Mouse (Mus musculus) hindbrain, embryonic 14.5 days (tissue): ENCODE results near the gene Faim2. TPM values are rescaled to one million over a fixed set of nuclear protein-coding genes. Genes with fewer than 3 reads are reported as not detected.

Source experiments
- ATAC-seq: fragments of 200-750 bp; cut with Nextera tagmentation; 2 replicates; pipeline ENCODE4 v1.8.0; 2017; ENCODE audit warnings: moderate number of reproducible peaks, mild to moderate bottlenecking, moderate TSS enrichment, moderate library complexity; ENCODE audit not compliant: low FRiP score
- DNase-seq: peaks from one replicate; pipeline ENCODE4 v3.0.0-alpha.2; 2015; ENCODE audit warnings: low spot score
- H3K27ac ChIP-seq: fragments of 300-500 bp; sonication (generic); 2 replicates; pipeline ENCODE4 v1.5.1; 2014; ENCODE audit warnings: mild to moderate bottlenecking, moderate library complexity
- H3K27me3 ChIP-seq: fragments of 300-500 bp; sonication (generic); 2 replicates; pipeline ENCODE4 v1.6.1; 2014; ENCODE audit warnings: mild to moderate bottlenecking, low read length, mixed read lengths; ENCODE audit not compliant: control insufficient read depth, insufficient read depth
- H3K36me3 ChIP-seq: fragments of 300-500 bp; sonication (generic); replicated peaks from 2 replicates; pipeline ENCODE4 v1.6.1; 2014; ENCODE audit not compliant: control insufficient read depth, insufficient read depth
- H3K4me1 ChIP-seq: fragments of 300-500 bp; sonication (generic); replicated peaks from 2 replicates; pipeline ENCODE4 v1.6.1; 2014; ENCODE audit warnings: antibody characterized with exemption, low read length, mixed read lengths; ENCODE audit not compliant: control insufficient read depth, insufficient read depth
- H3K4me2 ChIP-seq: fragments of 300-500 bp; sonication (generic); replicated peaks from 2 replicates; pipeline ENCODE4 v1.6.1; 2014; ENCODE audit warnings: mild to moderate bottlenecking, moderate library complexity
- H3K4me3 ChIP-seq: fragments of 300-500 bp; sonication (generic); replicated peaks from 2 replicates; pipeline ENCODE4 v1.5.1; 2014; ENCODE audit warnings: mild to moderate bottlenecking, low read length
- H3K9ac ChIP-seq: fragments of 300-500 bp; sonication (generic); 2 replicates; pipeline ENCODE4 v1.6.1; 2014
- H3K9me3 ChIP-seq: fragments of 300-500 bp; sonication (generic); 2 replicates; pipeline ENCODE4 v1.6.1; 2016; ENCODE audit warnings: low read length; ENCODE audit not compliant: control insufficient read depth
- WGBS: fragments of 180-500 bp; shearing (Covaris S2); extraction: QIAGEN DNeasy Blood & Tissue Kit; methylation state at CpG from one replicate; pipeline ENCODE4 v1.1.7; 2014; 5-methylcytosine and 5-hydroxymethylcytosine counted together
- polyA plus RNA-seq: library from polyadenylated mRNA; unstranded; fragments of >200 nt; fragmentation: Nextera tagmentation; extraction: Ambion mirVana; gene quantifications from 2 replicates; pipeline ENCODE4 v1.2.1, GENCODE M21; 2014

Gene Faim2
- polyA plus RNA-seq, 1 experiment from 2014 or later = 32.0 TPM

DNA sequence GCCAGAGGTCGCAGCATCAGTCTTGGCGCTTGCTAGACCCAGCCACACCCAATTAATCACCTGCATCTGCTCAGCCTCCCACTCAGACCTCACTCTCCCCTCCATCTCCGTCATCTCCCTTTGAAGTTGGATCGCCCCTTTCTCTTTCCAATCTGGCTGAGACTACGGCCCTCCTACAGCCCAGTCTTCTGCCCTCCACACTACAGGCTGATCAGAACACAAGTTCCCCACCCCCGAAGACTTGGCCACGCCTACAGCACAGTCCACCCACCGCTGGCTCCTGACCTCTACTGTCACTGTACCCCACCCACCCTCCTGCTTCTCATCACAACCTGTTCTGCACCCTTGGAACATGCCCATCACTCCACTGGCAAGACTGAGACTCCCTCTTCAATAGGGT is 11.2 kb downstream of the Faim2 start:
- H3K9me3 ChIP-seq = no peaks in the 10 kb centered on the region
- no peaks in the 10 kb centered on the region for H3K4me1 ChIP-seq
- no peak overlapping the region for H3K4me2 ChIP-seq
- no peak overlapping the region for H3K4me3 ChIP-seq
- no peak overlapping the region for H3K9ac ChIP-seq
- H3K27ac ChIP-seq = no peak overlapping the region
- ATAC-seq = no peak
- H3K36me3 ChIP-seq = no peaks in the 10 kb centered on the region
- WGBS = 73% methylated on average over 8 of the region's 8 CpGs
- no peaks in the 10 kb centered on the region for H3K27me3 ChIP-seq
- DNase-seq = no peak

DNA sequence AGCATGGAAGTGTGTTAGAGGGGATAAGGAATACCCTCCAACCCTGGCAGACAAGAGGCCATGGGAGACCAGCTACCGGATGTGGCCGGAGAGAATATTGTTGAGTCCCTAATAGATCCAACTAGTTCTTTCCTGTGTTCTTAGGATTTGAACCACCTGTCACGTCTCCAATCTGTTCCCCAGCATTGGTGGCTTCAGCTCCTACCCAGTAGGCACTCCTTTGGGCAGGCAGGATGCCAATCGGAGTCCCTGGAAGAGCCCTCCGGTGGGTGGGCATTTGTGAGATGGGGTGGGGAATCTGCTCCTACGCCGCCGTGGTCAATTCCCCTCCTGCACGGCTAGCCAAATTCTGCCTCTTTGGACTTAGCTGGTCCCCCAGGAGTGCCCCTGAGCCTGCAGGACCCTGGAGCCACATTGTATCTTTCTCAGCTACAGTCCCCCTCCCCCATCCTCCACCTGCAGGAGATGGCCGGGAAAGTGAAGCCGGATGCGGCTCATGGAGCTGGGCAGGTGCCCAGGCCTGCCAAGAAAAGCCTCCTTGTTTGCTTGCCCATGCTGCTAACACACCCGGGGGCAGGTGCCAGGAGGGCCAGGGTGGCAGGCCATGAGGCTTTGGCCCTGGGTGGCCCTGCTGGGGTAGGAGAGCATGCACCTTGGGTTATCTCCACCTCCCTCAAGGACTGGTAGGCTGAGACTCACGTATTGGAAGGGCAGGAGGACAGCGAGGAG is 16.0 kb downstream of the Faim2 start:
- H3K4me2 ChIP-seq = no peak overlapping the region
- 84% methylated on average over 15 of the region's 15 CpGs for WGBS
- no peak for ATAC-seq

DNA sequence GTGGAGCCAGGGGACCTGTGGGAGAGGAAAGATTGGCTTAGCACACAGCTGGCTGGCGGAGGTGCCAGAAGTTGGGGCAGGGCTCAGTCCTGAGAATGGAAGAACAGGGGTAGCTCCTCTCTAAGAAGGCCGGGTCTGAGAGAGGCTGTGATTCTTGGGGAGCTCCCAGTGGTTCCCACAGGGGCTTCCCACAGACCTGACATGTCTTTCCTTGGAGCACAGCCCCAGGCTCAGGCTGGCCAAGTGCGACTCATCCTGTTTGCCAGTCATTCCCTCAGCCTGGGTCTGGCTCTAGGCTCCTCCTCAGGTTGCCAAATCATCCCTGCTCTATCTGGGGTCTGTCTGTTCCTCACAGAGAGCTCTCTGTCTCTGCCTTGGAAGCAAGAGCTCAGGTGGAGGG is 17.3 kb downstream of the Faim2 start:
- no peaks in the 10 kb centered on the region for H3K36me3 ChIP-seq

More for the DNA sequence above, 16.0 kb downstream of the Faim2 start:
- H3K4me3 ChIP-seq = no peak overlapping the region
- H3K9me3 ChIP-seq = no peaks in the 10 kb centered on the region
- no peak for DNase-seq
- no peaks in the 10 kb centered on the region for H3K27me3 ChIP-seq
- H3K27ac ChIP-seq = no peak overlapping the region
- no peaks in the 10 kb centered on the region for H3K36me3 ChIP-seq
- no peaks in the 10 kb centered on the region for H3K4me1 ChIP-seq
- H3K9ac ChIP-seq = no peak overlapping the region

DNA sequence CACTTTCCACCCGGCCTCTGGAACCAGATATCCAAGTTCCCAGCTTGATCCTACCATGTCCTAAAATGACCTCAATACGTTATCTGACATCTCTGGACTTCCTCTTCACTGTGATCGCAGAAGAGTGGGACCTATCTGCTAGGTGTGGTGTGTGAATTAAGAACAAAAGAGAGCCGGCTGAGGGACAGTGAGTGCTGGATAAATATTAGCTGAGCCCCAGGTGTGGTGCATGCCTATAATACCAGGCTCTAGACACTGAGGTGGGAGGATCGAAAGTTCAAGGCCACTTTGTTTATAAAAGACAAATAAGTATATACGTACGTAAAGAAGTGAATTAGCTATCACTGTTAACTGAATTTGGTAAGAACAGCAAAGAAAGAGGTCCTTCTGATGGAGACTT is 18.1 kb downstream of the Faim2 start:
- Histone ChIP-seq H3K27ac (no peak overlapping the region), H3K4me1 (no peaks in the 10 kb centered on the region), H3K27me3 (no peaks in the 10 kb centered on the region), H3K36me3 (no peaks in the 10 kb centered on the region), H3K9ac (no peak overlapping the region), H3K9me3 (no peaks in the 10 kb centered on the region), H3K4me2 (no peak overlapping the region), H3K4me3 (no peak overlapping the region)
- 91% methylated on average over 7 of the region's 7 CpGs for WGBS
- DNase-seq (no peak), ATAC-seq (no peak)

More for the DNA sequence above, 17.3 kb downstream of the Faim2 start:
- DNase-seq (no peak), ATAC-seq (no peak)
- Histone ChIP-seq H3K4me2 (no peak overlapping the region), H3K9me3 (no peaks in the 10 kb centered on the region), H3K27me3 (no peaks in the 10 kb centered on the region), H3K9ac (no peak overlapping the region), H3K4me1 (no peaks in the 10 kb centered on the region), H3K4me3 (no peak overlapping the region), H3K27ac (no peak overlapping the region)
- 79% methylated on average over 3 of the region's 3 CpGs for WGBS

DNA sequence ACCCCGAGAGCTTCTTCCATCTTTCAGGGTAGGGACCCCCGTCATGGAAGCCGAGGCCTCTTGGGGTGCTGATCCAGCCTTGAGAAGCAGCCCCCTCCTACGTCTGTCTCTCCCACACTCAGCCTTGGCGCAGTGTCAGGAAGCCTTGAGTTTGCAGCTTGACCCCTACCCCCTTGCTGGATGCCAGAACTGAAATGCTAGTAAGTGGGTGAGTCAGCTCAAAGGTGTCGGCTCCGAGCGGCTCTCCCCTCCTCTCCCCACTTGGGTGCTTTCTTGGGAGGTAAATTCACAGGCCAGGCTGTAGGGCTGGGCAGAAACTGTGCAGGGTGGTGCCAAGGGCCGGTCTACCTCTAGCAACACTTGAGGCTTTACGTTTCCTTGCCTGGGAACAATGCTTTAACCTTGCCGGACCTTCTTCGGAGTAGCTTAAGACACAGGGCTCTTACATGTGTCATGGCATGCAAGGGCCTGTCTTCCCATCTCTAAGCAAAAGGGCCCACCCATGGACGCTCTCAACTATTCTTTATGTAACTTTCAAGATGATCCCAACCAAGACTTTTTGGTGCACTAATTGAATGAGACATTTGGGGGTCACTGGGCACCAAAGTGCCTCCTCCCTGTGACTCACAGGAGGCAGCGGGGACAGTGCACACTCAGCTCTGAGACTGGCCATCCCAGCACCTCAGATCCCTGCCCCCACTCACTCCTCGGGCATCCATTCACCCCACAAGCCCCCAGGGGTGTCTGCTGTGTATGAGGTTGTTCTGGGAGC is 22.5 kb downstream of the Faim2 start:
- H3K27ac ChIP-seq = no peak overlapping the region
- ATAC-seq (no peak), DNase-seq (no peak)
- H3K4me2 ChIP-seq = no peak overlapping the region
- H3K4me3 ChIP-seq = no peak overlapping the region
- H3K36me3 ChIP-seq = no peaks in the 10 kb centered on the region
- 83% methylated on average over 15 of the region's 15 CpGs for WGBS
- H3K9me3 ChIP-seq = no peaks in the 10 kb centered on the region
- no peak overlapping the region for H3K9ac ChIP-seq
- H3K27me3 ChIP-seq = no peaks in the 10 kb centered on the region
- H3K4me1 ChIP-seq = peaks cover 13% of the 10 kb centered on the region; the same call in 1 of the 2 replicates

DNA sequence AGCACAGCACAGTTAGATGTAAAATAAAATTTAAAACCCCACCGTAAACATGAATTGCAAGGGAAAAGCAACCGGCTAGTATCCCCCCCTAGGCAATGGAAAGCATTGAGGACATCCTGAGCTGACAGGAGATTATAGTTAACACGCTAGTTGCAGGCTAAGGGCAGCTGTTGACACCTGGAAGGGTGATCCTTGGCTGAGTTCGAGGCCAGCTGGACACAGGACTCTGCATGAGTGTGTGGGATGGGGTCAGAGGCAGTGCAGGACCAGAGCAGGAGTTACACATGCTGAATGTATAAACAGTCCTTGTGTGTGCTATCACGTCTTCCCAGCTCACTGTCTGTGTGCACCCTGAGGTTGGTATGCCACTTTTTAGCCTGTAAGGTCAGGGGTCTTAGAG is 24.7 kb downstream of the Faim2 start:
- H3K27me3 ChIP-seq = no peaks in the 10 kb centered on the region
- DNase-seq (no peak), ATAC-seq (no peak)
- WGBS = 77% methylated on average over 5 of the region's 5 CpGs
- no peak overlapping the region for H3K9ac ChIP-seq
- H3K4me1 ChIP-seq = peaks cover 13% of the 10 kb centered on the region; the same call in 1 of the 2 replicates
- no peak overlapping the region for H3K4me2 ChIP-seq
- H3K36me3 ChIP-seq = no peaks in the 10 kb centered on the region
- H3K27ac ChIP-seq = no peak overlapping the region
- no peaks in the 10 kb centered on the region for H3K9me3 ChIP-seq
- no peak overlapping the region for H3K4me3 ChIP-seq

DNA sequence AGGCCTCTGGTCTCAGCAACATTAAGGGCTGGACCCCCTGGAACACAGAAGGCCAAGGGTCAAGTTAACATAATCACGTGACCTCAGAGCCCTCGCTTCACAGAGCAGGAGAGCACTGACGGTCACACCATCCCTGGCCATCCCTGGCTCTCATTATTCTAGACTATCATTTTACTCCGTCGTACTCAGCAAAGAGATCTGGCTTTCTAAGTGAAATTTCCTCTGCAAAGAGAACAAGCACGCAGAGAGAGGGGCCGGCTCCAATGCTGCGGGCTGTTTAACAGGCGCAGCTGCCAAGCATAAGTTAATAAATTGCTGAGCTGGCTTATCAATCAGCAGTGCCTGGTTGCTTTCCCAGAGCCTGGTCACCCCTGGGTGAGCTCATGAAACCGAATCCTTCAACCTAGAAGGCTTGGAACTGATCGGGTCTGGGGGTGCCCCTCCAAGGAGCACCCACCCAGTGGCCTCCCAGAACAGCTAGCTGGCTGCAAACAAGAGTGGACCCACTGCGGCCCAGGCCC is 25.6 kb downstream of the Faim2 start:
- ATAC-seq (peak; percentile 31; the same call in 1 of the 2 replicates), DNase-seq (peak; percentile 50)
- H3K9ac ChIP-seq = 0 out of 2 replicates have a peak overlapping the region, but pooled peaks have one; percentile 3
- no peaks in the 10 kb centered on the region for H3K9me3 ChIP-seq
- WGBS = 26% methylated on average over 12 of the region's 12 CpGs
- no peaks in the 10 kb centered on the region for H3K36me3 ChIP-seq
- H3K4me2 ChIP-seq = no peak overlapping the region
- H3K27ac ChIP-seq = peak overlapping the region; percentile 60
- H3K4me3 ChIP-seq = no peak overlapping the region
- H3K4me1 ChIP-seq = peaks cover 17% of the 10 kb centered on the region; the same call in 1 of the 2 replicates
- no peaks in the 10 kb centered on the region for H3K27me3 ChIP-seq

DNA sequence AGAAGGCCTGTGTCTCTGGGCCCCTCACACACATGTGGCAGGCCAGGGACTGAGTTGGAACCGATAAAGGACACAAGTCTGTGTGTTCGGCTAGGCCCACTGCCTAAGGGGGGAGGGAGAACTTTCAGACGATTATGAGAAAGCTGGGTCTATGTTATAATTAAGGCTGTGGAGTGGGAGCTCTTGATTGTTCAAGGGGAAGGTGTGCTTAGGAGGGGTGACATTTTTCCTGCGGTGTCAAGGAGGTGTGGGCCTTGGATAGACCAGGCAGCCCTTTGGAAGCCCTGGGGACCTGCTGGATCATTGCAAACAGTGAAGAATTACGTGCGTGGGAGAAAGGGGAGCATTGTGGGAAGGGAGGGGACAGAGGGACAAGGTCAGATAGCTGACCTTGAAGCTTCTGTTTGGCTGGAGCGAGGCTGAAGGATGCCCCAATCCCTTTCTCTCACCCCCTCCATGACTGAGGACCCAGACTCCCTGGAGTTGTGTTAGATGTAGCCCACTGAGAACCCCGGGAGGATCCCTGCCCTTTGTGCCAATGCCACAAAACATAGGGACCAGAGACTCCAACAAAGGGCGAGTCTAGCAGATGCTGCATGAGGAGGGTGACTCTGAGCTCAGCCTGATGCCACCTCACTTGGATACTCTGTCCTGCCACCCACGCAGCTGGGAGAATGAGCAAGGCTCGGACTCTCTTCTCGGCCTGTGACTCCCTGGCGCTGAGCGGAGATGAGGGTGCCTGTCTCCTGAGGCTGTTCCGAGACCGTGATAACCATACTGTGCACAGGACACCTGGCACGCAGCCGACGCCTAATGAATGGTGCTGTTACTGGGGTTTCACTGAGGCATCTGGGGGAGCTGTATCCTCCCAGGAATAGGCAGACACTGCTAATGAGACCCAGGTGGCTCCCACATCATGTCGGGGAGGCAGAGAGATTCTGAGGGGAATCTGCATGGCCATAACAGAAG is 26.4 kb downstream of the Faim2 start:
- H3K27me3 ChIP-seq = no peaks in the 10 kb centered on the region
- H3K4me2 ChIP-seq = no peak overlapping the region
- no peaks in the 10 kb centered on the region for H3K36me3 ChIP-seq
- peak overlapping the region; percentile 3; the same call in 1 of the 2 replicates for H3K9ac ChIP-seq
- peaks cover 19% of the 10 kb centered on the region; the same call in 1 of the 2 replicates for H3K4me1 ChIP-seq
- 41% methylated on average over 20 of the region's 20 CpGs for WGBS
- H3K4me3 ChIP-seq = no peak overlapping the region
- DNase-seq (peak; percentile 28), ATAC-seq (no peak)
- H3K9me3 ChIP-seq = no peaks in the 10 kb centered on the region
- peak overlapping the region; percentile 60 for H3K27ac ChIP-seq
